ENCODE assay signal across 9 mouse cellular contexts in the genomic region with DNA sequence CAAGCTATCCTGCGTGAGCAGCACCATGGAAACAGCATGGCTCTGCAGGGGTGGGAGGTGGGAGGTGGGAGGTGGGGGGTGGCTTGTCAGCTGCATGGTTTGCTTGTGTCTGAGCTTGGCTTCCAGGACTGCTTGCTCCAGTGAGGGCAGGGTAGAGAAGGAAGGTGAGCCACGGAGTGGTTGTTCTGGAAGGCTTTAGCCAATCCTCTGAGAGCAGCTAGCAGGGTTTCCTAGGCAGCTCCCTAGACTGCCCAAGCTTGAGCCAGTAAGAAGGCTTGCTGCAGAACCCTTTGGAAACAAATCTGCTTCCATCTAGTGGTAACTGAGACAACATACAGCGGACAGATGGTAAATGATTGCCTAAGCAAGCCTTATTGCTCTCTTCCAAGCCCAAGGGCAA.
DNase-seq lines count a peak whose midpoint lies in the region; ATAC-seq lines count a peak whose summit lies in the region.
"Had no signal": no experiment of that assay in that cellular context is flagged by ENCODE, and none has a peak within 500 bp of the region (broad histone marks: within the 10 kb centered on the region; RNA-seq: fewer than 3 reads in every experiment).

No protein-coding gene starts in this region.

- peak; percentile 100 for ATAC-seq in midbrain, embryonic 13.5 days
- peak; percentile 96 for ATAC-seq in stomach, embryonic 16.5 days (ENCODE audit: insufficient read depth, low FRiP score)

- no peaks in the 10 kb centered on the region for H3K9me3 ChIP-seq in midbrain, embryonic 13.5 days
- H3K9me3 ChIP-seq in stomach, embryonic 16.5 days (replicated peaks; ENCODE audit: control insufficient read depth, low read length), result no peaks in the 10 kb centered on the region

- peaks cover 8% of the 10 kb centered on the region for H3K4me1 ChIP-seq in midbrain, embryonic 13.5 days (replicated peaks)
- peaks cover 6% of the 10 kb centered on the region; the same call in 1 of the 2 replicates for H3K4me1 ChIP-seq in stomach, embryonic 16.5 days (ENCODE audit: control insufficient read depth, insufficient read depth, low read length)

- H3K27ac ChIP-seq in midbrain, embryonic 13.5 days, result no peak overlapping the region
- H3K27ac ChIP-seq in stomach, embryonic 16.5 days (ENCODE audit: low read length), result peak overlapping the region; percentile 70

- no peaks in the 10 kb centered on the region for H3K36me3 ChIP-seq in midbrain, embryonic 13.5 days
- H3K36me3 ChIP-seq in stomach, embryonic 16.5 days (ENCODE audit: control insufficient read depth, insufficient read depth, low read length), result no peaks in the 10 kb centered on the region

- 7% methylated on average over 3 of the region's 3 CpGs for WGBS in midbrain, embryonic 13.5 days
- 11% methylated on average over 3 of the region's 3 CpGs for WGBS in stomach, embryonic 16.5 days

- peak; percentile 63 for DNase-seq in adipocyte (ENCODE audit: low spot score)
- DNase-seq in embryo, embryonic 10.5 days (ENCODE audit: low spot score), result peak; percentile 82
- DNase-seq in heart, adult 9 months (ENCODE audit: low spot score in 2 of 2), result peak; percentile 3
- peak; percentile 63 to 85 for DNase-seq in kidney, adult 8-10 months
- DNase-seq in left cerebral cortex, postnatal 4 days, result peak; percentile 52
- no peak for DNase-seq in spleen, postnatal 36 days (ENCODE audit: low spot score in 2 of 2)

- H3K4me2 ChIP-seq in midbrain, embryonic 13.5 days (replicated peaks), result peak overlapping the region; percentile 25; the same call in 1 of the 2 replicates
- H3K4me2 ChIP-seq in stomach, embryonic 16.5 days (ENCODE audit: low read depth, low read length), result no peak overlapping the region

- H3K27me3 ChIP-seq in midbrain, embryonic 13.5 days, result 0 out of 2 replicates have a peak, but pooled peaks cover 4% of the 10 kb centered on the region
- no peaks in the 10 kb centered on the region for H3K27me3 ChIP-seq in stomach, embryonic 16.5 days (ENCODE audit: control insufficient read depth, insufficient read depth, low read length)

- intact Hi-C loops in left cerebral cortex, postnatal 4 days (cut with DNase I), result loop anchor here (5.0 kb wide), 3 partner anchors 160 to 715 kb away; no protein-coding TSS in a partner anchor

- H3K4me3 ChIP-seq in midbrain, embryonic 13.5 days (replicated peaks), result no peak overlapping the region
- H3K4me3 ChIP-seq in stomach, embryonic 16.5 days (replicated peaks; ENCODE audit: low read length), result no peak overlapping the region
- H3K4me3 ChIP-seq: erythroblast, embryonic 14.5 days had no signal

- no peak overlapping the region for H3K9ac ChIP-seq in midbrain, embryonic 13.5 days (replicated peaks)
- H3K9ac ChIP-seq in stomach, embryonic 16.5 days (ENCODE audit: low read length), result no peak overlapping the region

Comparison
In these comparisons a context has a peak if more than half of its experiments do, and no peak if none do; other contexts are left out.
1. DNase-seq: peak in adipocyte (single experiment), embryo, embryonic 10.5 days (single experiment), heart, adult 9 months (2 of 2), kidney, adult 8-10 months (2 of 2) and left cerebral cortex, postnatal 4 days (single experiment); none in spleen, postnatal 36 days (0 of 2).